Mouse (Mus musculus) myocyte (in vitro differentiated cells): ENCODE measurements around the gene Cox20.

Source experiments
- CEBPB ChIP-seq: IDR thresholded peaks from 2 replicates; pipeline ENCODE4 v1.6.1; 2011; ENCODE audit warnings: mild to moderate bottlenecking, moderate library complexity; ENCODE audit not compliant: poor library complexity, insufficient read depth, severe bottlenecking
- MAX ChIP-seq: IDR thresholded peaks from one replicate; pipeline ENCODE4 v1.6.1; 2011; ENCODE audit warnings: low read depth, mild to moderate bottlenecking, control low read depth
- POLR2A ChIP-seq: IDR thresholded peaks from one replicate; pipeline ENCODE4 v1.6.1; 2011; ENCODE audit warnings: low read depth, mild to moderate bottlenecking, control low read depth, moderate library complexity; ENCODE audit not compliant: insufficient read length
- POLR2AphosphoS2 ChIP-seq: IDR thresholded peaks from one replicate; pipeline ENCODE4 v1.6.1; 2011; ENCODE audit warnings: low read depth, control low read depth; ENCODE audit not compliant: insufficient read length
- TCF12 ChIP-seq: IDR thresholded peaks from one replicate; pipeline ENCODE4 v1.6.1; 2011; ENCODE audit warnings: mild to moderate bottlenecking, control low read depth; ENCODE audit not compliant: poor library complexity, insufficient read depth, severe bottlenecking

- no peak for TF ChIP-seq POLR2A
- TF ChIP-seq CEBPB, result no peak
- no peak for TF ChIP-seq POLR2AphosphoS2
- no peak for TF ChIP-seq MAX
- TF ChIP-seq TCF12, result no peak
These were observed 16.9 kb downstream of the Cox20 start for GRCm38 (mm10) chr1:178335860-178336261.
